Mouse (Mus musculus) brain, adult 10 weeks (tissue): Measurements from ENCODE around the gene Cpa5. TPM values are rescaled to one million over a fixed set of nuclear protein-coding genes. Genes with fewer than 3 reads are reported as not detected.

ENCODE experiments used
- polyA plus RNA-seq: library from polyadenylated mRNA; stranded (reverse); fragments of 350-450 nt; fragmentation: Illumina TruSeq; extraction: RNeasy Lipid Tissue Mini Kit (QIAGEN cat#74804); gene quantifications from one replicate; pipeline ENCODE4 v1.2.3, GENCODE M21; 2015; ENCODE audit warnings: low read depth, low replicate concordance

Cpa5 gene
- not detected for polyA plus RNA-seq

DNA sequence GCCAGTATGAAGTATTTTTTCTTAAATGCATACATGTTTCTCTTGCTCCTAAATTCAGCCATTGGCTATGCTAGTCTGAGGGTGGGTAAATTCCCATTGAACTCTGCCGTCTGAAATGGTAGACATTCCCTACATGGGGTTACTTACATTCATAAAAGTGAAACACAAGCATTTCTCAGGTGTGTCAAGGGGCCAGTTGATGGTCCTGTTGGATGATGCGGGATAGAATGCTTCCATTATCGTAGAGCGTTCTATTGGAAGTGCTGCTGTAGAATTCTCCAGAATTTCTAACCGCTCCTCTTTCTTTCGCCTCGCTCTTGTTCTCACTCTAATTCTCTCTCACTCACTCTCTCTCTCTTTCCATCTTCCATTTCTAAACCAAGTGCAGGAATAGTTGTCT lies at the start of gene Cpa5:
TSS of gene Cpa5 (plus strand) at position 301 of the 400 bp plus-strand sequence.

DNA sequence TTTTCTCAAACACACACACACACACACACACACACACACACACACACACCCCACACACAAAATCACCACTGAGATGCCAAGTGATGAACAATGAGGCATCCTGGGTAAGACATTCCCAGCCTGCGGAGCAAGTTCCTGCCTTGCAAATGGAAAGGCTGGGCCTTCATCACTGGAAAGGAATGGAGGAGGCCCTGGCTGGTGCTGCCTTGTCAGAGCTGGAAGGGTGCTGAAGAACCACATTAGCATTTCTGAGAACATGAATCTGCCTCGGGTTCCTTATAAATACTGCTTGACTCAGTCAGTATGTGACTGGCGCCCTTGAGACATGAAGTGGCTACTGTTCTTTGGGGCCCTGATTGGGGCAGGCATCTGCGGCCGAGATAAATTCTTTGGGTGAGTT lies 42.7 kb upstream of the Cpa5 start, which contains the start of gene Cpa4:
TSS of gene Cpa4 (plus strand) at position 301 of the 400 bp plus-strand sequence.

DNA sequence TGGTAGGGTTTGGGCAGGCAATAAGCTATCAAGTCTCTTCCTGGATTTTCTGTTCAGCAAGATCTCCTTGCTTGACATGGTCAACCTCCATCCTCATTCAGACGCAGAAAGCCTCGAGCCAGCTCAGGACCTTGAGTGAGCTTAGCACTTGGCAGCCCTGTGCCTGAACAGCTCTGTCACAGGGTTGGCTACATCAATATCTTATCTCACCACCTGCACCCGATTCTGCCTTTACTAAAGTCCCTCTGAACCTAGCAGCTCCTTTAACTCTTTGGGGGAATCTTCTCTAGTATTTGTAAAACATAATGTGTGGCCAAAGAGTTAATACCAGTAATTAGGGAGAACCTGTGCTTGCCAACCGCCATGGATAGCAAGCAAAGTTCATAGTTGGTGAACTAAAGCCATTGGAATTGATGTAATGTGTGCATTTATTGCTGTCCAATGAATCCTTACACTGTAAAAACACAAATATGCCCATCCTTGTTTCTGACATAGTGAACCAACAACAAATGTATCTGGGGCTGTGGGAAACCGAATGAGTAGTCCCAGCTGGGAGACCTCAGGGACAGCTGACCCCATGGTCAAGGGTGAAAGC lies 28.0 kb downstream of the Cpa5 start, which contains the start of gene Cpa1:
TSS of gene Cpa1 (plus strand) at position 545 of the 595 bp plus-strand sequence.

Other genes with a start within 250 kb of the Cpa5 start
- gene Zc3hc1, start 220.0 kb upstream of the Cpa5 start, polyA plus RNA-seq = 30.3 TPM
- 59.7 TPM for gene Klhdc10, start 209.1 kb upstream of the Cpa5 start, polyA plus RNA-seq
- gene Tmem209, start 101.2 kb upstream of the Cpa5 start, polyA plus RNA-seq = 29.5 TPM
- not detected for gene Ssmem1, start 101.2 kb upstream of the Cpa5 start, polyA plus RNA-seq
- gene Cpa2, start 69.4 kb upstream of the Cpa5 start, polyA plus RNA-seq = 7.1 TPM
- not detected for gene Cpa4, start 42.6 kb upstream of the Cpa5 start, polyA plus RNA-seq
- gene Cpa1, start 28.2 kb downstream of the Cpa5 start, polyA plus RNA-seq = not detected
- 7.0 TPM for gene Cep41, start 82.7 kb downstream of the Cpa5 start, polyA plus RNA-seq
- gene Mest, start 112.5 kb downstream of the Cpa5 start, polyA plus RNA-seq = 26.7 TPM